Mouse (Mus musculus) lung, postnatal 0 days (tissue): ENCODE data around the gene Rhot2.

Experiments
- CTCF ChIP-seq: IDR thresholded peaks from 2 replicates; pipeline ENCODE4 v1.5.1; 2016; ENCODE audit warnings: antibody characterized with exemption, mild to moderate bottlenecking
- EP300 ChIP-seq: IDR thresholded peaks from 2 replicates; pipeline ENCODE4 v1.6.1; 2016; ENCODE audit warnings: antibody characterized with exemption, mild to moderate bottlenecking, control low read depth

DNA sequence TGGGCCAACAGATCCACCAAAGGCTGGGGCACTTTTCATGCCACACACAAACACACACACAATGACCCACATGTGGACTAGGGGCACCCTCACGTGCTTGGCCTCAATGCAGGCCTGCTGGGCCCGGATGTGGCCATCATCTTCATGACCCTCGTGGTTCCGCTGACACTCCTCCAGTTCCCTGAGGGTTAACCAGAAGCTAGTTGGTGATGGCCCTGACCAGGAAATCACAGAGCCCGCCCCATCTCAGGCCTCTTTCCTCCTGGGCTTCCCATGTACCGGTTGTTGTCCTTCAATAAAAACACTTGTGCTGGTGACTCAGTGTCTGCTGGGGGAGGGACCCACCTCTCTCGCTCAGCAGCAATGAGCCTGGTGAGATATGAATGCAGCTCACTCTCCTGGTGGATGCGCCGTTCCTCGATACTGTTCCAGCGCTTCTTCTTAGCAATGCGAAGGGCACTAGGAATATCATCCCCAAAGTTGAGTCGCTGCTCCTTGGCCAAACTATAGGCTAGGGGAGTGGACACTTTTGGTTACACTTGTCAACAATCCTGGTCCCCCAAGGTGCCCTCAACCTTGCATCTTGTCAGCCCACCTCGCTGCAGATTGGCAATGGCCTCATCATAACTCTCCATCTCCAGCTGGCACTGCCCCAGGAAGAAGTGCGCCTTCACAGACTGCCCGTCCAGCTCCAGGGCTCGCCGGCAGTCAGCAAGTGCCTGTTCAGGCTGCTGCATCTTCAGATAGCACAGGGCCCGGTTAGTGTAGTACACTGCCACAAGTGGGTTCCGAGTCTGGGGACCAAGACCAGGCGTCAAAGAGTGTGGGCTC lies 13.0 kb downstream of the Rhot2 start:
- no peak for TF ChIP-seq EP300
- TF ChIP-seq CTCF, result no peak
